Mouse (Mus musculus) thymus, postnatal 10 days (tissue): ENCODE results near the gene Cbr2.

Experiments
- DNase-seq, 2 experiments: peaks; one replicate each; pipeline ENCODE4 v3.0.0; 2021; ENCODE audit warnings: low spot score in 2 of 2

Cbr2 gene

DNA sequence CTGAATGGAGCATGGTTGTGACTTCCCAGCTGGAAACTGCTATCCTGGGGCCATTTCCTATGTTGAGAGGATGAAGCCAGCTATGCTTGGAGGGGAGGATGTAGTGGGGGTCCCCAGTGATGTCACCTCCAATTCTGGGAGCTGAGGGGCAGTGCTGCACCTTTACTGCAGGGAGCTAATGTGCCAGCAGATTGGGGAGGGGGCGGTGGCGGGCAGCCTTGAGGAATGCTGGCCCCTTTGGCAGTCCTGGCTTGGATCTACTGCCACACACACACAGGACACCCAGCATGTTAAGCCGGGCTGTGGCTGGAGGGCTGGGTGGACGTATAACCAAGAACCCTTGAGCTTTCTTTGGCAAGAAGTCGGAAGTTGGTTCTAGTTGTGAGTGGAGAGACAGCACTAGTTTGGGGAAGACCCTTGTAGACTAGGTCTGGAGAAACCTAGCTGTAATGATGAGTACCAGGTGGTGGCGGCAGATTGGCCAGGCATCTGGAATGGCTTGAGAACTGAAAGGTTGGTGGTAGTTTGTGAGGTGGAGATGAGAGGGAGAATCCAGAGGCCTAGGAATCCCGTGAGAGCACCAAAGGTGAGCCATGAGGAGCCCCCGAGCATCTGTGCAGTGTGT lies 19.8 kb downstream of the Cbr2 start:
- DNase-seq: no peak

DNA sequence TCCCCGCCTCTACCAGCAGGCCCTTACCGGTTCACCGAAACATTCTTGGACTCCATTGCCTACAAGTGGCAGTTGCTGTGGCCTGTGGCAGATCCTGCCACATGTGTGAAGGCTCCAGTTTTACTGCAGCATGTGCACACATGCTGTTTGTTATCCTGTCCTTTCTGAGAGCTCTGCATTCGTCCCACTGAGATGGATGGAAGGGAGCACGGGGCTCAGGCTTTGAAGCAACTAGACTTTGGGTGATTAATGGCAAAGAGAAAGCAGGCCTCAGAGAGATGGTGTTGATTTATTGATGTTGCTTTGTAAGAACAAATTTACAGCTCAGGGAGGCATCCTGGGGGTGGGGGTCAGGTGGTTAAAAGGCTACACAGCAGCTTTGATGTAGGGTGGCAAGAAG lies 21.2 kb downstream of the Cbr2 start:
- no peak for DNase-seq

DNA sequence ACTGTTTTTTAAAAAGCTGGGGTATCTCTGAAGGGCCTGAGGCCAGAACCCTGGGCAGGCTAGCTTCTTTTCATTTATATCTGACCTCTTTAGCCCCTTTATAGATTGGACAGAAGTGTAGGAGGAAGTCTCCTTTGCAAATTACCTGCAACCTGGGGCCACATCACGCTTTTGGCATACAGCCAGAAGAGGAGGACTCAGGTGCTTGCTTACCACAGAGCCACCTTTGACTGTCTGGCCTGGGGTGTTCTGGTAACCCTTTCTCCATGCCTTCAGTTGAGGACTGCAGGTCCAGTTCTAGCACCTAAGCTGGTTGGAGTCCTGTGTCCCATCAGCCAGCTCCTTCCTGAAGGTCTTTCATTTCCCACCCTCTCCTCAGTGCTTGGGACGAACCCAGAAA lies 22.4 kb downstream of the Cbr2 start:
- DNase-seq: no peak

DNA sequence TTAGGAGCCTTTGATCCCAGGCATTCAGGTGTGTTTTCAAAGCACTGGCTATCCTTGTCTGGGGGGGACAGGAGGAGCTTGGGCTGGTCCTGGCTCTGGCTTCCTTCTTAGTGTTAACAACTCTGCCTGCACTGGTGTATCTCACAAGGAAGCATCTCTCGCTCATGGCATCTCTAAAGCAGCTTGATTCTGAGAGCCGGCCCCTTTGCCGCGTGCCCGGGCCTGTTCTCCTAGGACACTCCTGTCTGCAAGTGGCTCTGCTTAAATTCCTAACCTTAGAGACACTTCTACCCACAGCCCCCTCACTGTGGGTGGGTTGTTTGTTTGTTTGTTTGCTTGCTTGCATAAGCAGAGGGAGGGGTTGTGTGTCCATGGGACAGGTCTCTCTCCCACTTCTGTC lies 23.9 kb downstream of the Cbr2 start:
- DNase-seq: no peak

DNA sequence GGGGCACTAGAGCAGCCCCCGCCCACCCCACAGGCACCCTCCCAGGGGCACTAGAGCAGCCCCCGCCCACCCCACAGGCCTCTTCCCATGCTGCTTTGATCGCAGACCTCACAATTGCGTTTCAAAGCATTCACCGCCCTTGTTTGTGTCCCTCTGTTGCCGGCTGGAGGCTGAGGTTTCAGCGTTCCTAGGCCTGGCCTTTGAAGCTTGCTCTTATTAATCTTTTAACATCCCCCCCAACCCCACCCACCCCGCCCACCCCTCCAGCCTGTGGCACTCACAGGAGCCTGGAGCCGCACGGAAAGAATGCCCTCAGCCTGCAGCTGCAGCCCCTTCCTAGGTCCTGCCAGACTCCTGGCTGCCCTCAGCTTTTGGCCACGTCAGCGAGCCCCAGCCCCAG lies 24.7 kb downstream of the Cbr2 start:
- no peak for DNase-seq

DNA sequence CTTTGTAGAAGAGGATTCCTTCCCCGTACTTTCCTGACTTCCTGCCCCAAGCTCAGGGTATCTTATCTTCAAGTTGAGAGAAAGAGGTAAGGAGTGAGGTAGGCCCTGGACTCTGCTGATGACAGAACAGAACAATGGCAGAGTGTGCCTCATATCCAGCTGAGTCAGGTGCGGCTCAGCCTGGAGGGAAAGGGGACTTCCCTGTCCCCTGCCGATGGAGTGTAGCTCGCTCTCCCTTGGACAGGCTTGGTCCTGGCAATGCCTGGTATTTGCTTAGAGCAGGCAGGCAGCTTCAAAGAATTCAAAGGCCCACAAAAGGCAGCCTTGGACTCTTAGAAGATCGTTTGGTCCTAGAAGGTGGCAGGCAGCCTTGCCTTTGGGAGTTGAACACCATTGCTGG lies 25.8 kb downstream of the Cbr2 start:
- no peak for DNase-seq

DNA sequence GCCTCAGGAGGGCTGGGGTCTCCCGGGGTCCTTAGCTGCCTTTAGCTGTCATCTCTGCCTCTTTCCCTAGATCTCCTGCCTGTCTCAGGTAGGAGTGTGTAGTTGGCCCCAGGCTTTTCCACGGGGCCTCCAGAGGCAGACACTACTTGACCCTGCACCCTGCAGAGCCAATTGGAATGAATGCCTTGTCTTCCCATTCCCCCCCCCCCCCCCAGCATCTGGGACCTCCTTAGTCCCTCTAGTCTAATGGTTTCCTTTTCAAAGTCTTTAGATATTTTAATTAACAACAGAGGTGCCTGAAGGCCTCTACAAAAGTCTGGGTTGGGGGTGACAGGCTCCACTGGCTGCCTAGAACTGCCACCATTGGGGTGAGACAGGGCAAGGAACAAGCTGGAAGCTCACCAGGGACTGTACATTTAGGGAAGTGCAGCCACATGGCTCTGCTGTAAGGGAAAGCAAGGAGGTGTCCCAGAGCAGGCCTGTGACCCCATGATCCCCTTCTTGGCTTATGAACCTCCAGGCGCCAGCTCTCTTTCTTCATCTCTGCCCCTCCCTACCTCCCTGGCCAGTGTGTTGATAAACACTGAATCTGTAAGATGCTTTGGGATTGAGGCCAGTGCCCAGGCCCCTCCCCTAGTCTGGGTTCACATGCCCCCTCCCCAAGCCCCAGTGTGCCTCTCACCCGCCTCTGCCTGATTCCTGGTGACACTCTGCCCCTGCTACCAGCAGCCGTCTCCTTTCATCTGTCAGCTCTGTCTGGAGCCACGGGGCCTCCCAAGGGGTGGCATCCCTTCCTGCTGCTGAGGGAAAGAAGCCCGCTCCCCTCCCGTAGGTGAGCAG lies 27.2 kb downstream of the Cbr2 start:
- DNase-seq: no peak

DNA sequence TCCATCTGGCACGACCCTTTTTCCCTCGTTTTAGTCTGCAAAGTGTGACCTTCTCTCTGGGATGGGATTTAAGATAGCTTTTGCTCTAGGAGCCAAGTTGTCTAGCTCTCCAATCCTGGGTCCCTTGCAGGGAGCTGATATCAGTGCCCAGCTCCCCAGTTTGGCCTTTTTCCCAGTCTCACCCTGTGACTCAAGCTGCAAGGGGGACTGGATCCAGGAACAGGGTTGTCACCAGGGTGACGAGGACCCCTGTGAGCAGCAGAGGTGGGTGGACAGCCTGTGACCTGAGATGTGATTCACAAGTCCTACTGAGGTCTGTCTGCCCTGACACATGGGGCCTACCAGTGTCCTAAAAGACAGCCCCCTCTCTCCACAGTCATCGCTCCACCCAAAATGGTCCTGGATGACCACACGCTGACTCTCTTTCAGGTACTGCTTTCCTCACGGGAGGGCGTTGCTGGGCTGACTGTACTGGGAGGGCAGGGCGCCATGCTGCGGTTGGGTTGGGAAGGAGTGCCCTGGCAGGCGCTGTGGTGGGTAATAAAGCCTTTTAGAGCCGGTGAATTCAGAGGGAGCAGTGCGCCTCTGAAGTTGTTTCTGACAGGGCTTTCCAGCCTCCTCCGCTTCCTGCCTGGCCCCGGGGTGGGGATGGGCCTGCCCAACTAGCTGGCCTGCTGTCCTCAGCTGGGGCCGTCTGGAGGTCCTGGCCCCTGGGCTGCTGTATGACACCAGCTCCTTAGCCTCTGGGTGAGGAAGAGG lies 28.0 kb downstream of the Cbr2 start:
- no peak for DNase-seq

DNA sequence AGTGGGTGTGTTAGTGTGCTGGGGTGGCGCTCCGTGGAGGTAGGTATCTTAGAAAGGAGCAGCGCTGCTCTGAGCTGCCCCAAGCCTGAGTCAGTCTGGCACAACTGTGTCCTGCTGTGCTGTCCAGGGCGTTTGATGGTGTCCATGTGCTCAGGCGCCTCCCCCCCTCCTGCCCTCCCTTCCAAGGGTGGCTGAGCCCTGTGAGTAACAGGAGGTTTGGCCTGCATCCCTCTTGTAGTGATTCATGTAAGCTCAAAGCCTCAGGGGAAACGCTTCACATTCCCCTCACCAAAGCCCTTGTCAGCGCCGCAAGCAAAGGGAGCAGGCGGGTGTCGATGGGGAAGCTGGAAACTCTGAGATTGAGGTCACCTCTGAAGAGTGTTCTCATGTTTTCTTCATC lies 34.2 kb downstream of the Cbr2 start:
- DNase-seq: no peak

DNA sequence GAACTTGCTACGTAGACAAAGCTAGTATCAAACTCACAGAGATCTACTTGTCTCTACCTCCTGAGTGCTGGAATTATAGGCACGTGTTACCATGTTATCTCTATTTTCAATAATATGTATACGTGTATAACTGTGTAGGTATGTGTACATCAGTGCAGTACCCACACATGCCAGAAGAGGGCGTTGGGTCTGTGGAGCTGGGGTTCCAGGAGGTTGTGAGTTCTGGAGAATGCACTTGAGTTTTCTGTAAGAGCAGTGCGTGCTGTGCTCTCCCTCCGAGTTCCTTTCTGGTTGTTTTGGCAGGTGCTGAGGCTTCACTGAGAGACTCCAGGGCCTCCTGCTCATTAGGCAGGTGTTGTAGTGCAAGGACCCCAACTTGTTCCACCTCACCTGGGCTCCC lies 35.3 kb downstream of the Cbr2 start:
- no peak for DNase-seq

DNA sequence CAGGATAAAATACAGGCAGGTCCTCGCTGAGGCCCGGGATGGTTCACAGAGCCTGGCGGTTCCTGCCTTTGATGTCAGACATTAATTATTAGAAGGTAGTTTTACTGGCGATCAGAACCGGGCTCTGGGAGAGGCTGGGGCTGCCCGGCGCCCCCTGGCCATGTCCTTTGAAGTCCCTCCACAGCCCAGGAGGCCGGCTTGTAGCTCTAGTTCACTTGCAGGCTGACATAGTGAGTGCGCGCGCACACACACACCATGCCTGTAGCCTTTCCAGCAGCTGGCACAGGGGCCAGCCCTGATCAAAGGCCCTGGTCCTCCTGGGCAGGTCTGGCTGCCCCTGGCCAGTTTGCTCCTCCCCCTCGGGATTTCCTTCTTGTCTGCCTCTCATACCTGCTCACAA lies 36.3 kb downstream of the Cbr2 start:
- no peak for DNase-seq

DNA sequence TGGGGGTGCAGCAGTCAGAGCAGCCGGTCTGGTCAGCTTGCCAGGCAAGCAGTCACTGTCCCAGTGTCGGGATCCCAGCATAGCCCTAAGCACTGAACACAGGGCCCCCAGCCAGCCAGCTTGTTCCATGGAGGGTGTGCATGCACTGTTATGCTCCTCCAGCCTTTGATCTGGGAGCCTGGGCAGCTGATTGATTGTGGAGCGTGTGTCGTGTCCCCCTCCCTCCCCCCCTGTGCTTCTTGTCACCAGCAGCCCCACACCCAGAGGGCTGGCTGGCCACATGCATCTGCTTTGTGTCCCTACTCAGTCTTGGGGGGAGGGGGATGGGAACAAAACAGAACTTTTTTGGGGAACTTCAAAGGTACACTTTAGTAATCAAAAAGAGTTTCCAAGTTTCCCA lies 36.7 kb downstream of the Cbr2 start:
- no peak for DNase-seq

DNA sequence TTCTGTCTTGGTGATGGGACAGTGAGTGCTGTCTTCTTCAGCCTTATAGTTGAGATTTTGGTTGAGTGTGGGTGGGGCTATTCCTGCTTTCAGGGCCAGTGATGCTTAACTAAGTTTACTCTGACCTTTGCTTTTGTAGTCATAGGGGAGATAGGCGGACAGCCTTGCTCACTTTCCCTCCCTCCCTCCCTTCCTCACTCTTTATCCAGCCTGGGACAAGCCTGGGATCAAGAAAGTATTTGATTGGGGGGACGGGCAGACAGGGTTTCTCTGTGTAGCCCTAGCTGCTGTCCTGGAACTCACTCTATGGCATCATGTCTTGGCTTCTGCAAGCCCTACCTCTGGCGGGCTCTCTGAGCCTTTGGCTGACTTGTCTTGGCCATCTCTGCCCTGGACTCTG lies 38.5 kb downstream of the Cbr2 start:
- no peak for DNase-seq

DNA sequence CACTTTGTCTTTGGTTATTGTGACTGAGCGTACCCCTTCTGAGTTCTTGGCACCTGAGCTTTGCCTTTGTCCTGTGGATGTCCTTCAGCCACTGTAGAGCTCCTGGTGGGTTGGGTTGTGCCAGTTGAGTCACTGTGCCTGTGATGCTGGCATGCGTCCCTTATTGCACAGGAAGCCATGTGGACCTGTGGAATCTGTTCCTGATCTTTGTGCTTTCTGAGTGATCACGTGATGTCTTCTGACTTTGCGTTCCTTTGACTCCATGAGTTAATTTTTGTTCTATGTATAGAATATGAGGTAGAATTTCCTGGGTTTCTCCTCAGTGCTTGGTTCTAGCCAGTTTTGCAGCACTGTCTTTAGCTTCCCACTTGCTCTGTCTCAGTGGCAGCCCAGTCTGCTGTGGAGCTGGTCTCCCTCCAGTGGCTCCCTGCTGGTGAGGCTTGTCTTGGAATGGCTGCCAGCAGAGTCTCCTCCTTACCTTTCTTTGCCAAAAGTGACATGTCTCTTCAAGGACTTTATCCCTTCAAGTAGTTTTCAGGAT lies 39.4 kb downstream of the Cbr2 start:
- DNase-seq: no peak

DNA sequence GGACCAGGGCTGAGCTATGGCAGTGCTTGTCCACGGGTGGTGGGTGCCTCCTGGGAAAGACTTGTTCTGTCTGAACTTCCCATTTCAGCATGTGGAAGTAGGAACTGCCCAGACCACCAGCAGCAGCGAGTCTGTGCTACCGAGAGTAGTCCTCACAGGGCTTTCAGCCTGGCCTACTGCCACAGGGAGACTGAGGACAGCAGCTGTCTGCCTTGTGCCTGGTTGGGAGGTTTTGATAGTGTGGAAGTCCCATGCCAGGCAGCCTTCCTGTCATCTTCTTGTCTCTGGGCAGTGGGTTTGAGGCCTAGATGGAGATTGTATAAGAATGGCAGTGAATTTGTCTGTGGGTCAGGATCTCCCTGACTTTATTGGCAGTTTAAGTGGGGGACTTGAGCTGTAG lies 42.5 kb downstream of the Cbr2 start:
- DNase-seq: no peak

DNA sequence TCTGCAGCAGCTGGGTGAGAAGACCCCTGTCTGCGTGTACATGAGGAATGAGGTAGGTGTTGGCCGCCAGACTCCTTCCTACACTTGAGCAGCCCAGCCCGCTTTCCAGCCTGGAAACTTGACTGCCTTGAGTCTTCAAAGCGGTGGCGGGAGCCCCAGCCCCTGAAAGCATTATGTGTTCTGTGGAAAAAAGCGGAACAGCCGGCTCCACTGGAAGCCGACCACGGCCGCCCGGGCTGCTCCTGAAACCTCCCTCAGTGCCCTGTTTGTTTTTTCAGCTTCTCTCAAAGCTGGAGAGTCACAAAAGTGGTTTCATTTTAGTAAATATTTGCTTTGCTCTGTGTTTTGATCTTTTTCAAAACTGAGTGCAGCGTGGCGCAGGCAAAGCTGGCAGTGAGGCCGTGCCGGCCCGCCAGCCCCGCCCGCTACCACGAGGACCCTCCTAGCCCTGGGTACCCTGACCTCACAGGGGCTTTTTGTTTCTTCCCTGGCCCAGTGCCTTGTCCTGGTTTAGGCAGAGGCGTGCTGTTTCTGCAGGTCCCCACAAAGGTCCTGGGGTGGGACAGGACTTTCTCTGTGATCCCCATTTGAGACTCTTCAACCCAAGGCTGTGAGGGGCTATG lies 45.2 kb downstream of the Cbr2 start:
- no peak for DNase-seq

DNA sequence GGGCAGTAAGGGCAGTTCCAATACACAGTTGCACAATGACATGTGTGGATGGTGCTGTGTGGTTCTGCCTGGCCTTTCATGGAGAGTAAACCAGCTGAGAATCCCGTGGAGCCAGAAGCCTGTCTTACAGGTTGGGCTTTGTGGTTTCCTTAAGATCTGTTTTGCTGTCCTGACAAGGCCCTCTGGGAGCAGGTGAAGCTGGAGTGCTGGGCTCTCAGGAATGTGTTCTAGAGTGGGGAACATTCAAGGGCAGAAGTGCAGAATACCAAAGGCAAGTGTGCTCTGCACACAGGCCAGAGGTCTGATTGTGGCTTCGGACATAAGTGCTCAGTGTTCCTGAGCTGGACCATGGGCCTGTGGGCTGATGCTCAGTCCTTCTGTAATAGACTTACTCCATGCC lies 47.3 kb downstream of the Cbr2 start:
- DNase-seq: no peak

DNA sequence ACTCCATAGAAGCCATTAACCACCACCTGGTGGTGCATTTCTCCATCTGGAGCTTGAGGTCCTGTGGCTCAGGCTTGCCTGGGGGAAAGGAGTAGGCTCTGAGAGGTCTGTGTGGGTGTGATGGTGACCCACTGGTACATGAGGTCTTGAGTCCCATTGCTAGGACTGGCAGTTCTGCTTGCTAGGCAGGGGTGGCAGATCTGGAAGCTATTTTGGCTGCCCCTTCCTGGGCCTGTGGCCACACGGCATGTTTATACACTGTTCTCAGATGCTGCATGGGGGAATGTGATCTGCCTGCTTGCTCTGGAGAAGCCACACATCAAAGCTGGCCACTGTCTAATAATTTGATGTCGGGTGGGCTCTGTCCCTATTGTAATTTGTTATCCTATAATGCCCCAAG lies 47.8 kb downstream of the Cbr2 start:
- no peak for DNase-seq

DNA sequence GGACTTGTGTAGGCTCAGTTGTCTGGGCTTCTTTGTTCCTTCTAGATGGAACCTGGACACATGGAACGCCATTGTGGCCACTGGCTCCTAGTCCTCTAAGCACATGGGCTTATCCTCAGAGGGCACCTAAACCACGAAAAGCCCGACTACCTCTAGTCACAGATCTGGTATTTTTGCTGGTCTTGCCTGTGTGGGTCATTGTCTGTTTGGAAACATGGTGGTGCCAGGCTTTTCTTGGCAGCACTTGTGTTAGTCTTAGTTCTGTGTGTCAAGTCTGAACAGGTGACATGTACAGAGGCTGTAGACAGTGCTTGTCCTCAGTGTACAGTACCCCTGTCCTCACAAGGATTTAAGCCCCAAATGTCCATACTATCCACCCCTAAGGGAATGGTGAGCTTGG lies 48.4 kb downstream of the Cbr2 start:
- DNase-seq: no peak

DNA sequence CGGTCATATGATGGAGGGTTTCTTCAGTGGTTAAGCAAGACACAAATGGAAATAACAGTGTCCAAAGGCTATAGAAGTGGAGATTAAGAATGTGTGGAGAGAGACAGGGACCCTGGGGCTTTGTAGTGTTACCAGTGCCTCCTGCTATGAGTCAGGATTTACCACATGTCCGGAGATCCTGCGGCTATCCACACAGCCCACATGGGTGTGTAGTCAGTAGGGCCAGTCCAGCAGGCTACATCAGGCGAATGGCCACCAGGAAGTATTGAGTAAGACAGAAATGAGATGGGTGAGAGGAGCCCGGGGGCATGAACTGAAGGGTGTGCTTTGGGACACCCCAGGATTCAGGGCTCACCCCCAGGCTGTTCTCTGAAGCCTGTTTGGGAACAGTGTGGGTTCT lies 49.2 kb downstream of the Cbr2 start:
- DNase-seq: no peak

DNA sequence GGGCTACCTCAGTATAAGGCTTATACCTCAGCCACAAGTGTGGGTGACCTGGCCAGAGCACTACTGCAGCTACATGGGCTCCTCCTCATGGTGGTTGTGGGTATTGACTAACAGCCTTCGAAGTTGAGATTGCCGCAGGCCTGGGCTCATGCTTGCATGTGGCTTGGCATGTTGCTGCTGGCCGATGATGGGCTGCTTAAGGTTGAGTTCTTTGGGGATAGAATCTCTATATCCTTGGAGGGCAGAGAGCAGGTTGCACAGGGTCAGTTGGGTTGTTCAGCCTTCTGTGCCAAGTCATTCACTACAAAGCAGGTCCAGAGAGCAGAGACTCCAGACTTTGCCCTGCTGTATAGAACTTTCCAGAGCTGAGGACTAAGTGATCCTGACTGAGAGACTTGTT lies 52.0 kb downstream of the Cbr2 start:
- no peak for DNase-seq
